Comparison of ENCODE assay signal across 31 mouse cellular contexts in genomic region chr2:61754989-61755388, GRCm38 (mm10). TPM values are rescaled to one million over a fixed set of nuclear protein-coding genes. Genes with fewer than 3 reads are reported as not detected.
A peak's percentile ranks its signal among the peaks of the same experiment; 100 is the strongest.
DNase-seq lines count a peak whose midpoint lies in the region; ATAC-seq and TF ChIP-seq lines count a peak whose summit lies in the region.
"Had no signal": no experiment of that assay in that cellular context is flagged by ENCODE, and none has a peak within 500 bp of the region (broad histone marks: within the 10 kb centered on the region; RNA-seq: fewer than 3 reads in every experiment).

No protein-coding gene starts in this region.

- intact Hi-C loops in left cerebral cortex, adult 2 months (cut with DNase I) = no loop called here

- no peak for TF ChIP-seq CTCF in lung, adult 2 months (IDR thresholded peaks at IDR 0.05; ENCODE audit: insufficient read depth, low read length)
- no peak for TF ChIP-seq CTCF in left cerebral cortex, adult 2 months (IDR thresholded peaks at IDR 0.05)

- no peak overlapping the region for H3K27ac ChIP-seq in left cerebral cortex, adult 2 months
- H3K27ac ChIP-seq: embryonic facial prominence, embryonic 12.5 days; embryonic facial prominence, embryonic 15.5 days; forebrain, embryonic 12.5 days; forebrain, embryonic 15.5 days; heart, embryonic 15.5 days; hindbrain, embryonic 14.5 days had no signal

- no peaks in the 10 kb centered on the region for H3K4me1 ChIP-seq in lung, adult 2 months (ENCODE audit: control insufficient read depth, insufficient read depth, low read length)
- H3K4me1 ChIP-seq: embryonic facial prominence, embryonic 12.5 days; embryonic facial prominence, embryonic 15.5 days; forebrain, embryonic 12.5 days had no signal

- no peak for TF ChIP-seq POLR2A in lung, adult 2 months (IDR thresholded peaks at IDR 0.05; ENCODE audit: borderline replicate concordance, extremely low read depth, low read depth, low read length)

- ATAC-seq in activated CD4-positive, CD25-positive, alpha-beta regulatory T cell, adult 4 months = peak; percentile 62
- ATAC-seq: forebrain, embryonic 15.5 days; intestine, embryonic 16.5 days had no signal

- peak; percentile 69 for DNase-seq in A20 (ENCODE audit: low read depth, low spot score)
- DNase-seq in CD4-positive, CD25-positive, alpha-beta regulatory T cell, adult 2 months (ENCODE audit: low read depth, low spot score) = peak; percentile 26
- peak; percentile 24 for DNase-seq in naive thymus-derived CD4-positive, alpha-beta T cell, adult 2 months (ENCODE audit: low read depth)
- DNase-seq in lung, adult 2 months = no peak
- DNase-seq in right cerebral cortex, adult 18-20 months = no peak
- DNase-seq in left cerebral cortex, adult 8-10 months (ENCODE audit: low spot score in 2 of 2) = no peak
- no peak for DNase-seq in left cerebral cortex, adult 2 months (ENCODE audit: extremely low spot score in 1 of 2, low spot score in 2 of 2)
- DNase-seq: adrenal gland, postnatal 14 days; cerebellum, adult 11 months; cerebellum, adult 2 months; cerebellum, adult 9-11 months; cerebellum, postnatal 25 days; gastrocnemius, postnatal 25 days; heart, adult 18-20 months; heart, postnatal 14 days; heart, postnatal 4 days had no signal

- H3K4me3 ChIP-seq in lung, adult 2 months (replicated peaks; ENCODE audit: extremely low read depth, low read depth, low read length) = no peak overlapping the region
- H3K4me3 ChIP-seq in left cerebral cortex, adult 2 months = no peak overlapping the region
- H3K4me3 ChIP-seq: embryonic facial prominence, embryonic 12.5 days; embryonic facial prominence, embryonic 15.5 days; forebrain, embryonic 12.5 days; forebrain, embryonic 15.5 days; heart, embryonic 12.5 days; heart, embryonic 15.5 days had no signal

RNA-seq across cellular contexts. Expression of gene Psmd14, which starts 43.5 kb away (rescaled TPM):
- polyA plus RNA-seq in activated CD4-positive, CD25-positive, alpha-beta regulatory T cell, adult 4 months (2017; shearing (Covaris generic)) = 100 to 1,000 TPM; 224 to 238 TPM
- 7.3 and 15.0 TPM in 2 replicates for polyA plus RNA-seq in lung, adult 2 months (2012; rRNA removed)
- 100 to 1,000 TPM; 103 to 132 (median 114) TPM for total RNA-seq in left cerebral cortex, adult 8-10 months (2022)
- 100 to 1,000 TPM in 1 of 2 experiments, 10 to 100 TPM in 1; 96.3 to 110 TPM for total RNA-seq in left cerebral cortex, adult 2 months (2021)

RNA-seq across cellular contexts. Expression of gene Tbr1, which starts 47.7 kb away (rescaled TPM):
- not detected for polyA plus RNA-seq in activated CD4-positive, CD25-positive, alpha-beta regulatory T cell, adult 4 months (2017; shearing (Covaris generic))
- polyA plus RNA-seq in lung, adult 2 months (2012; rRNA removed) = 0.07 and 0.09 TPM in 2 replicates
- total RNA-seq in left cerebral cortex, adult 8-10 months (2022) = 100 to 1,000 TPM; 105 to 130 (median 109) TPM
- 100 to 1,000 TPM; 116 to 131 TPM for total RNA-seq in left cerebral cortex, adult 2 months (2021)
- total RNA-seq: adrenal gland, adult 18-20 months; adrenal gland, postnatal 14 days; common myeloid progenitor, adult 5-6 weeks; gastrocnemius, adult 8-10 months; gastrocnemius, postnatal 25 days; heart, adult 18-20 months; heart, postnatal 14 days; heart, postnatal 4 days; MEL had no signal
- polyA plus RNA-seq: gonadal fat pad, adult 2 months; heart, embryonic 12.5 days; hindbrain, embryonic 11.5 days; intestine, embryonic 16.5 days had no signal

Comparison
In these comparisons a context has a peak if more than half of its experiments do, and no peak if none do; other contexts are left out.
1. DNase-seq: peak in A20 (single experiment), CD4-positive, CD25-positive, alpha-beta regulatory T cell, adult 2 months (single experiment) and naive thymus-derived CD4-positive, alpha-beta T cell, adult 2 months (single experiment); none in lung, adult 2 months (single experiment), right cerebral cortex, adult 18-20 months (single experiment), left cerebral cortex, adult 8-10 months (0 of 2) and left cerebral cortex, adult 2 months (0 of 2).